17 mouse cellular contexts compared by ENCODE assay signal in genomic region chr4:63456547-63456946, GRCm38 (mm10).
"Had no signal": no experiment of that assay in that cellular context is flagged by ENCODE, and none has a peak within 500 bp of the region (broad histone marks: within the 10 kb centered on the region; RNA-seq: fewer than 3 reads in every experiment).

No protein-coding gene starts in this region.

- H3K9me3 ChIP-seq: liver, embryonic 15.5 days; megakaryocyte, embryonic 14.5 days; midbrain, embryonic 15.5 days; neural tube, embryonic 13.5 days had no signal

- ATAC-seq: intestine, postnatal 0 days; midbrain, embryonic 15.5 days had no signal

- H3K36me3 ChIP-seq: liver, embryonic 15.5 days; midbrain, embryonic 15.5 days; neural tube, embryonic 13.5 days had no signal

- H3K4me2 ChIP-seq: liver, embryonic 11.5 days; liver, embryonic 15.5 days; lung, embryonic 14.5 days; midbrain, embryonic 11.5 days; midbrain, embryonic 15.5 days; neural tube, embryonic 13.5 days had no signal

- H3K4me3 ChIP-seq: liver, embryonic 15.5 days; megakaryocyte, embryonic 14.5 days; midbrain, embryonic 15.5 days; neural tube, embryonic 13.5 days had no signal

- H3K27ac ChIP-seq: kidney, postnatal 0 days; liver, embryonic 15.5 days; macrophage; midbrain, embryonic 15.5 days; neural tube, embryonic 13.5 days had no signal

- H3K27me3 ChIP-seq: liver, embryonic 15.5 days; midbrain, embryonic 15.5 days; neural tube, embryonic 13.5 days had no signal

- DNase-seq: kidney, adult 8-10 months; kidney, postnatal 36 days; layer of hippocampus, adult 9-11 months; layer of hippocampus, postnatal 36 days; lung, embryonic 14.5 days; lung, postnatal 14 days; right cerebral cortex, postnatal 14 days; thymus, postnatal 4 days had no signal

- H3K9ac ChIP-seq: liver, embryonic 15.5 days; lung, embryonic 14.5 days; midbrain, embryonic 15.5 days; neural tube, embryonic 13.5 days had no signal

- H3K4me1 ChIP-seq: liver, embryonic 15.5 days; megakaryocyte, embryonic 14.5 days had no signal
